Mouse (Mus musculus) myocyte (in vitro differentiated cells): ENCODE results near the gene Ddx28.

Experiments
- MYOD1 ChIP-seq, 3 experiments: IDR thresholded peaks; one replicate each; pipeline ENCODE4 v1.6.1; 2011; ENCODE audit warnings: control low read depth in 2 of 3, low read depth in 2 of 3, mild to moderate bottlenecking in 2 of 3, moderate library complexity in 1 of 3; ENCODE audit not compliant: insufficient read length in 2 of 3, control insufficient read depth in 1 of 3
- POLR2A ChIP-seq: IDR thresholded peaks from one replicate; pipeline ENCODE4 v1.6.1; 2011; ENCODE audit warnings: low read depth, mild to moderate bottlenecking, control low read depth, moderate library complexity; ENCODE audit not compliant: insufficient read length
- SRF ChIP-seq: IDR thresholded peaks from one replicate; pipeline ENCODE4 v1.6.1; 2011; ENCODE audit warnings: low read depth; ENCODE audit not compliant: control insufficient read depth, insufficient read length
- TCF3 ChIP-seq: IDR thresholded peaks from one replicate; pipeline ENCODE4 v1.6.1; 2011; ENCODE audit warnings: low read depth, control low read depth; ENCODE audit not compliant: insufficient read length
- USF1 ChIP-seq: IDR thresholded peaks from one replicate; pipeline ENCODE4 v1.6.1; 2011; ENCODE audit warnings: low read depth, mild to moderate bottlenecking, control low read depth, moderate library complexity

DNA sequence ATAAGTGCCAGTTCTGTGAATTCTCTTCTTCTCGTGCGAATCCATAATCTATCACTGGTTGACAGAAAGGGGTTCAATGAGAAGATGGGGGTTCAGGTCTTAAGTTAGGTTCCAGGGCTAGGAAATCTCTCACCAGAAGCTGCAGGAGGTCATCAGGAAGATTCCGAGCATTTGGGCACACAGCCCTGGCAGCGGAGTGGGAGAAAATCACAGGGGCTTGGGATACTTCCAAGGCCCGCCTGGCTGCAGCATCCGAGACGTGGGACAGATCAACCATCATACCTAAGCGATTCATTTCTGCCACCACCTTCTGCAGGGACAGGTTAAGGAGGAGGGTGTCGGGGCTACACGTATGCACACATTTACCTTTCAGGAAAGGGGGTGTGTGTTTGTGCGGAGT is 23.1 kb downstream of the Ddx28 start:
- no peak for TF ChIP-seq USF1
- TF ChIP-seq POLR2A: no peak
- no peak for TF ChIP-seq MYOD1 (IDR thresholded peaks at IDR 0.05; ENCODE audit: control insufficient read depth in 1 of 3, insufficient read length in 2 of 3, low read depth in 2 of 3)
- TF ChIP-seq TCF3: no peak
- no peak for TF ChIP-seq SRF
